Mouse (Mus musculus) midbrain, embryonic 10.5 days (tissue): ENCODE data around the gene Gm597. TPM values are rescaled to one million over a fixed set of nuclear protein-coding genes. Genes with fewer than 3 reads are reported as not detected.

ENCODE experiments used
- DNase-seq: peaks from one replicate; pipeline ENCODE4 v3.0.0-alpha.2; 2017; ENCODE audit warnings: low spot score
- H3K27ac ChIP-seq: fragments of 300-500 bp; sonication (generic); replicated peaks from 2 replicates; pipeline ENCODE4 v1.5.1; 2016; ENCODE audit warnings: mild to moderate bottlenecking
- H3K27me3 ChIP-seq: fragments of 300-500 bp; sonication (generic); 2 replicates; pipeline ENCODE4 v1.6.1; 2016; ENCODE audit warnings: low read depth, mild to moderate bottlenecking; ENCODE audit not compliant: poor library complexity, severe bottlenecking
- H3K36me3 ChIP-seq: fragments of 300-500 bp; sonication (generic); 2 replicates; pipeline ENCODE4 v1.6.1; 2016; ENCODE audit warnings: mild to moderate bottlenecking, moderate library complexity
- H3K4me1 ChIP-seq: fragments of 300-500 bp; sonication (generic); 2 replicates; pipeline ENCODE4 v1.6.1; 2016
- H3K4me3 ChIP-seq: fragments of 300-500 bp; sonication (generic); 2 replicates; pipeline ENCODE4 v1.5.1; 2016; ENCODE audit warnings: mild to moderate bottlenecking, moderate library complexity
- H3K9me3 ChIP-seq: fragments of 300-500 bp; sonication (generic); replicated peaks from 2 replicates; pipeline ENCODE4 v1.6.1; 2016; ENCODE audit warnings: mild to moderate bottlenecking
- WGBS: fragments of 180-500 bp; shearing (Covaris S2); methylation state at CpG from one replicate; pipeline ENCODE4 v1.1.7; 2016; 5-methylcytosine and 5-hydroxymethylcytosine counted together
- polyA plus RNA-seq: library from polyadenylated mRNA; unstranded; fragments of >200 nt; fragmentation: Nextera tagmentation; extraction: Ambion mirVana; gene quantifications from 2 replicates; pipeline ENCODE4 v1.2.1, GENCODE M21; 2016

Gene Gm597
- not detected in 2 replicates for polyA plus RNA-seq

DNA sequence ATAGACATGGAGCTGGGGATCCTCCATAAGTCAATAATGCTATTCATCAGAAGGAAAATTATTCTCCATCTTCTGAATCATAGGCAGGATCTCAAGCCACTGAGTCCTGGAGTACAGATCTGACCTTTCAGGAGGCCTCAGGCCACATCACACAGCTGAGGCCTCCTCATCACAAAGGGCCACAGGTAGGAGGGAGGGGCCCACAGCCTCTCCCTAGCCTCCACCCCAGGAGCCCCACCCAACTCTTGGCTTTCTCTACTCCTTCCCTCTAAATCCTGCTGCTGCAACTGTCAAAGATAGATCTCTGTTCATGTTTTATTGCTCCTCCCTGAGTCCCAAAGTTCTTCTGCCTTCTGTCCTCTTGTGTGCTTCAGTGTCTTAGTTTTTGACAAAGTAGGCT is at the start of gene Gm597:
Gm597 (minus strand) TSS at position 101 of the 400 bp plus-strand sequence.
- Histone ChIP-seq H3K4me3 (no peak within 1 kb of the TSS), H3K27ac (no peak within 1 kb of the TSS), H3K27me3 (no peaks in the 10 kb centered on the region), H3K9me3 (no peaks in the 10 kb centered on the region), H3K4me1 (no peaks in the 10 kb centered on the region), H3K36me3 (no peaks in the 10 kb centered on the region)
- no peak for DNase-seq

DNA sequence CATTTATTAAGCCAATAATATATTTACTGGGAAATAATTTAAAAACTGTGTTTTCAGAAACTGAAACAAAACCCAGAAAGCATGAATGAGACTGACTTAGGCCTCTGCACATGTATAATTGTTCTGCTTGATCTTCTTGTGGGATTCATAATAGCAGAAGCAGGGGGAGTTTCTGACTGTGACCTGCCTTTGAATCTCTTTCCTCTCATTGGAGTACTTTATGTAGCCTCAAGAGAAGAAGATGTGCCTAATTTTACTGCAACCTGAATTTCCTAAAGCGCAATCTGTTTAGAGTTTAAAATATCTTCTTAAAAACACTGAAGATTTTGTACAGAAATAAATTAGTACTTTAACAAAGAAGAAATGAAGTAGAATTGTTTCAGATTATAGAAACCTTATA is 27.6 kb upstream of the Gm597 start:
- Histone ChIP-seq H3K4me1 (no peaks in the 10 kb centered on the region), H3K36me3 (no peaks in the 10 kb centered on the region), H3K9me3 (no peaks in the 10 kb centered on the region), H3K27me3 (no peaks in the 10 kb centered on the region), H3K27ac (no peak overlapping the region), H3K4me3 (no peak overlapping the region)
- WGBS = 93% methylated on average over 1 of the region's 1 CpGs
- DNase-seq = no peak

GRCm38 (mm10) chr1:28806618-28807017 is 26.6 kb upstream of the Gm597 start:
- H3K9me3 ChIP-seq = 0 out of 2 replicates have a peak, but pooled peaks cover 2% of the 10 kb centered on the region
- H3K27me3 ChIP-seq = no peaks in the 10 kb centered on the region
- no peaks in the 10 kb centered on the region for H3K36me3 ChIP-seq
- no peak overlapping the region for H3K4me3 ChIP-seq
- H3K27ac ChIP-seq = no peak overlapping the region
- DNase-seq = no peak
- H3K4me1 ChIP-seq = no peaks in the 10 kb centered on the region

DNA sequence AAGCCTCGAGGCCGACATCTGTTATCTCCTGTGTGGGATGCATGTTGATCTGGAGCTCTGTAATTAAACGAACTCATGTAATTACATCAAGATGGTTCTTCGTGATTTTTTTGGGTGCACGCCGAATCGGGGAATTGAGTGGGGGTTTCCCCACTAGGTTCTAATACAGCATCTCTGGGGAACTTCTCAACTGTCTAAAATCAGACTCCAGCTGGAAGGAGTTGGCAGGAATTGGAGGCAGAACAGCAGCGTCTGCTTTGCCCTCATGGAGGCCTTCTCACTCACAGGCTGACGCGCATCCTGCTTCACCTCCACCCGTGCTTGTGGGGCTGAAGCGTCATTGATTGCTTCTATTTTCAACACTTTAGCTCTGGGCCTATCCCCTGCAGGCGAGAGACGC is 20.8 kb upstream of the Gm597 start:
- H3K36me3 ChIP-seq = no peaks in the 10 kb centered on the region
- 87% methylated on average over 14 of the region's 14 CpGs for WGBS
- no peak overlapping the region for H3K4me3 ChIP-seq
- no peak for DNase-seq
- no peaks in the 10 kb centered on the region for H3K4me1 ChIP-seq
- H3K9me3 ChIP-seq = 0 out of 2 replicates have a peak, but pooled peaks cover 2% of the 10 kb centered on the region
- no peak overlapping the region for H3K27ac ChIP-seq
- no peaks in the 10 kb centered on the region for H3K27me3 ChIP-seq
